Mouse (Mus musculus) intestine, embryonic 15.5 days (tissue): Measurements from ENCODE around the gene Tfrc. TPM values are rescaled to one million over a fixed set of nuclear protein-coding genes. Genes with fewer than 3 reads are reported as not detected.
A peak's percentile ranks its signal among the peaks of the same experiment; 100 is the strongest.

Experiments used
- ATAC-seq: fragments of 200-750 bp; cut with Nextera tagmentation; 2 replicates; pipeline ENCODE4 v1.8.0; 2017; ENCODE audit warnings: moderate TSS enrichment, moderate library complexity
- H3K27ac ChIP-seq: fragments of 300-500 bp; sonication (generic); 2 replicates; pipeline ENCODE4 v1.5.1; 2015; ENCODE audit warnings: mild to moderate bottlenecking, inconsistent platforms
- H3K27me3 ChIP-seq: fragments of 300-500 bp; sonication (generic); replicated peaks from 2 replicates; pipeline ENCODE4 v1.6.1; 2015; ENCODE audit warnings: inconsistent platforms
- H3K36me3 ChIP-seq: fragments of 300-500 bp; sonication (generic); 2 replicates; pipeline ENCODE4 v1.6.1; 2015; ENCODE audit warnings: inconsistent platforms
- H3K4me1 ChIP-seq: fragments of 300-500 bp; sonication (generic); replicated peaks from 2 replicates; pipeline ENCODE4 v1.6.1; 2015; ENCODE audit warnings: inconsistent platforms
- H3K4me2 ChIP-seq: fragments of 300-500 bp; sonication (generic); replicated peaks from 2 replicates; pipeline ENCODE4 v1.6.1; 2015; ENCODE audit warnings: mild to moderate bottlenecking, inconsistent platforms
- H3K4me3 ChIP-seq: fragments of 300-500 bp; sonication (generic); replicated peaks from 2 replicates; pipeline ENCODE4 v1.5.1; 2015; ENCODE audit warnings: inconsistent platforms
- H3K9ac ChIP-seq: fragments of 300-500 bp; sonication (generic); 2 replicates; pipeline ENCODE4 v1.6.1; 2015; ENCODE audit warnings: inconsistent platforms
- H3K9me3 ChIP-seq: fragments of 300-500 bp; sonication (generic); 2 replicates; pipeline ENCODE4 v1.6.1; 2016; ENCODE audit warnings: inconsistent platforms
- WGBS: fragments of 180-500 bp; shearing (Covaris S2); methylation state at CpG from one replicate; pipeline ENCODE4 v1.1.7; 2015; 5-methylcytosine and 5-hydroxymethylcytosine counted together
- polyA plus RNA-seq: library from polyadenylated mRNA; unstranded; fragments of >200 nt; fragmentation: Nextera tagmentation; extraction: Ambion mirVana; gene quantifications from 2 replicates; pipeline ENCODE4 v1.2.1, GENCODE M21; 2015

The Tfrc gene
- polyA plus RNA-seq, 1 experiment from 2014 or later, result 103 TPM

DNA sequence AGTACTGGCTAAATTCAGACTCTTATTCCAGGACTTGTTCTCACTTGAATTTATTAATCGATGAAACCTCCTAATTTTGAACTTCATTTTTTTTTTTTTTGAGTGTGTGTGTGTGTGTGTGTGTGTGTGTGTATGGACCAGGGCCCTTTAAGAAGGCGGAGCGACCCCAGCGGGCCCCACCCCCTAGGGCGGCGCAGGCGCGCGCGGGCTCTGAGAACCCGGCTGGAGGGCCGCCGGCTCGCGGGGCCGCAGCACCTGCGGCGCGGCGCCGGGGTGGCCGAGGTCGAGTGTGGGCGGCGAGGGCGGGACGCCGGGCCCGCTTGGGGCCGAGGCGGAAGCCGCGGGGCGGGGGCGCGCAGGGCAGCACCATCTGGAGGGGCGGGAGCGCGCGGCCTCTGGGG, 34.9 kb downstream of the Tfrc start, which contains the start of gene Tnk2:
TSS of gene Tnk2 (plus strand) at position 214 of the 401 bp plus-strand sequence.
- peak within 1 kb of the TSS; percentile 86 for H3K9ac ChIP-seq
- H3K9me3 ChIP-seq, result no peaks in the 10 kb centered on the region
- under 1% methylated on average over 31 of the region's 40 CpGs for WGBS
- H3K36me3 ChIP-seq, result no peaks in the 10 kb centered on the region
- H3K4me3 ChIP-seq, result peak within 1 kb of the TSS; percentile 93
- peaks cover 22% of the 10 kb centered on the region for H3K4me1 ChIP-seq
- peak; percentile 93 for ATAC-seq
- H3K27ac ChIP-seq, result peak within 1 kb of the TSS; percentile 82
- H3K4me2 ChIP-seq, result peak within 1 kb of the TSS; percentile 94
- H3K27me3 ChIP-seq, result no peaks in the 10 kb centered on the region

- Histone ChIP-seq H3K4me3 (peak overlapping the region; percentile 93), H3K9me3 (no peaks in the 10 kb centered on the region), H3K4me1 (peaks cover 22% of the 10 kb centered on the region), H3K36me3 (no peaks in the 10 kb centered on the region), H3K27ac (peak overlapping the region; percentile 82), H3K4me2 (peak overlapping the region; percentile 94), H3K9ac (peak overlapping the region; percentile 86), H3K27me3 (no peaks in the 10 kb centered on the region)
- ATAC-seq, result peak; percentile 75
- WGBS, result 0% methylated on average over 51 of the region's 82 CpGs
Observed at GRCm38 (mm10) chr16:32644069-32644800, 35.5 kb downstream of the Tfrc start.

GRCm38 (mm10) chr16:32644801-32645170, 36.1 kb downstream of the Tfrc start:
- Histone ChIP-seq H3K27me3 (no peaks in the 10 kb centered on the region), H3K4me2 (peak overlapping the region; percentile 94), H3K9ac (peak overlapping the region; percentile 86), H3K9me3 (no peaks in the 10 kb centered on the region), H3K4me3 (peak overlapping the region; percentile 93), H3K4me1 (peaks cover 22% of the 10 kb centered on the region), H3K27ac (peak overlapping the region; percentile 82), H3K36me3 (no peaks in the 10 kb centered on the region)
- WGBS, result 12% methylated on average over 12 of the region's 12 CpGs
- ATAC-seq, result 0 out of 2 replicates have a peak, but pooled peaks have one; percentile 4

DNA sequence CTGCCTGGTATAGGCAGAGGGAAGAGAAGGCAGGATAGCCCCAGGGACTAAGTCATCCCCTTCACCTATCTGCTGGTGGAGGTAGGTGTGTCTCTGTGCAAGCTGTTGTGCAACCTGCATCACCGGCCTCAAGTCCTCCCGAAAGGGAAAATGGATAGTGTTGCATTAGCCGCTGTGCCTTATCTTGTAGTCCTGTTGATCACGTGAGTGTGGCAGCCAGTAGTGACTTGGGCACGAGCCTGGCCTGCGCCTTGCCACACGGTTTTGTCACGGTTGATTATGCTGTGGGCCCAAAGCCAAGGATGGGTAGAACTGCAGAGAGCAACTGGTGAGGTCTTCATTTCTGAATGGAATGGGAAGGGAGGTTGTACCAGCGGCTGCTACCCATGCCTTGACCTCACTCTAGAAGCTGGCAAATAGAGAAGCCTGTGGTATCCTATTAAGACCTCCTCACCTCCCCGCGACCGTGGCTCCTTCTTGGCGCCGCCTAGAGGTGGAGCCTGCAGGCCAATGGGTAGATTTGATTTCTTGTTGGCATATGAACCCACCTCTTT, 36.7 kb downstream of the Tfrc start:
- Histone ChIP-seq H3K9me3 (no peaks in the 10 kb centered on the region), H3K4me2 (peak overlapping the region; percentile 94), H3K27ac (no peak overlapping the region), H3K9ac (no peak overlapping the region), H3K4me1 (peaks cover 22% of the 10 kb centered on the region), H3K27me3 (no peaks in the 10 kb centered on the region), H3K36me3 (no peaks in the 10 kb centered on the region), H3K4me3 (peak overlapping the region; percentile 93)
- WGBS, result 19% methylated on average over 14 of the region's 14 CpGs
- ATAC-seq, result peak; percentile 63

DNA sequence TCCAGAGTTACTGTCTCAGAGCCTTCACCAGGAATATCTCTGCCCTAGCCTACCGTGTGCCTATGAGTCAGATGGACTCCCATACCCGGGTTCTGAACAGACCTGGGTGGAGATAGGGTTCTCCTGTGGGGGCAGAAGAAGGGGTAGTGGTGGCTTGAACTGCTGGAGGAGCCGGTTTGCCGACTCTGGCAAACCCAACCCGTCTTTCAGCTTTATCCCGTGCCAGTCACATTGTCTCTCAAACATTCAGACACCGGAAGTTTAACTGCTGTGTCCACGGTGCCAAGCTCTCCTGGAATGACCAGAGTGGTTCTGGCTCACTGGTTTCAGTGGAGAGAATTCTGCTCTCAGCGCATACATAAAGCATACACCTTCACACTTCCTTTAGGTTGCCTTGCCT, 37.3 kb downstream of the Tfrc start:
- H3K27ac ChIP-seq, result no peak overlapping the region

GRCm38 (mm10) chr16:32647712-32648111, 39.0 kb downstream of the Tfrc start:
- H3K9me3 ChIP-seq, result no peaks in the 10 kb centered on the region
- H3K4me1 ChIP-seq, result peaks cover 22% of the 10 kb centered on the region
- no peak overlapping the region for H3K4me2 ChIP-seq
- no peak overlapping the region for H3K27ac ChIP-seq
- ATAC-seq, result no peak
- no peak overlapping the region for H3K9ac ChIP-seq
- no peaks in the 10 kb centered on the region for H3K36me3 ChIP-seq
- H3K27me3 ChIP-seq, result no peaks in the 10 kb centered on the region
- no peak overlapping the region for H3K4me3 ChIP-seq

More for the DNA sequence above, 37.3 kb downstream of the Tfrc start:
- Histone ChIP-seq H3K27me3 (no peaks in the 10 kb centered on the region), H3K4me1 (peaks cover 22% of the 10 kb centered on the region), H3K9me3 (no peaks in the 10 kb centered on the region), H3K4me2 (peak overlapping the region; percentile 94), H3K4me3 (peak overlapping the region; percentile 93; the same call in 1 of the 2 replicates), H3K9ac (peak overlapping the region; percentile 26), H3K36me3 (no peaks in the 10 kb centered on the region)
- 77% methylated on average over 9 of the region's 9 CpGs for WGBS
- no peak for ATAC-seq

DNA sequence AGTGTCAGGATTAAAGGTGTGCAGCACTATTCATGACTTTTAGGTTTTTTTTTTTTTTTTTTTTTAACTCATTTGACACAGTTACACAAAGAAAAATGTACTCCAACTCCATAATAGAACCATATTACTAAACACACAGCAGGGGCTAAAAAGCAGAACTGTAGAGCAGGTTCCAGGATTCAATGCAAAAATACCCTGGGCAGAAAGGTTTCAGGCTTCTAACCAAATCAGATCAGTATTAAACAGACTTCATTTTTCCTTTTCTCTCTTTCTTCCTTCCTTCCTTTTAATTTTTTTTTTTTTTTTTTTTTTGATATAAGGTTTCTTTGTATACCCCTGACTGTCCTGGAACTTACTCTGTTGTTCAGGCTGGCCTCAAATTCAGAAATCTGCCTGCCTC, 41.7 kb downstream of the Tfrc start:
- no peak for ATAC-seq
- Histone ChIP-seq H3K27ac (peak overlapping the region; percentile 13; the same call in 1 of the 2 replicates), H3K9ac (no peak overlapping the region)

DNA sequence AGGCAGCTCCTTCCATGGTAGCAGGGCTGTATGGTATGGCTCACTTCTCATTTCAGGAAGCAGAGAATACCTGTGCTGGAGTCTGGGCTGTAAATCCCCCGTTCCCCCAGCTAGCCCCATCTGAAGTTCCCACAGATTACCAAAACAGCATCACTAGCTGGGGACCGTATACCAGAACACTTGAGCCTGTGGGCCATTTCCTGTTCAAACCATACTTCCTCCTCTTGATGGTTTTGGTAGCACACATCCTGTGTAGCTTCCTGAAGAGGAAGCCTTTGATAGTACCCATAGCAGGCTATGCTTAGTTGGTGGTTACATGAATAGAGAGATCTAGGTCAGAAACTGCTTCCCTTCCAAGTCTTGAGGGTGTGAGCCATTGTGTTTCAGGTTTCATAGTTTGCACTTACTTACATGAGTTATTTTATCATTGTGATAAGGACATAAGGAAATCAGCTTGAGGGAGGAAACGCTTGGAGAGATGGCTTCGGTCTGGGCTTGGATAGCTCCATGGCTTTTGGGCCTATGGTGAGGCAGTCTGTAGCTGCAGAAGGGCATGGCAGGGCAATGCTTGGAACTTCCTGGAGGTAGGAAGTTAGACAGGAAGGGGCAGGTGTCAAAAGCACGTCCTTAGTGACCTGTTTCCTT, 42.4 kb downstream of the Tfrc start:
- Histone ChIP-seq H3K36me3 (no peaks in the 10 kb centered on the region), H3K27me3 (no peaks in the 10 kb centered on the region), H3K4me3 (no peak overlapping the region), H3K9me3 (no peaks in the 10 kb centered on the region), H3K4me1 (peaks cover 6% of the 10 kb centered on the region), H3K27ac (peak overlapping the region; percentile 13; the same call in 1 of the 2 replicates), H3K4me2 (no peak overlapping the region), H3K9ac (no peak overlapping the region)
- ATAC-seq, result no peak
- 75% methylated on average over 5 of the region's 5 CpGs for WGBS

More for the DNA sequence above, 41.7 kb downstream of the Tfrc start:
- Histone ChIP-seq H3K4me3 (no peak overlapping the region), H3K27me3 (no peaks in the 10 kb centered on the region), H3K9me3 (no peaks in the 10 kb centered on the region), H3K4me2 (no peak overlapping the region), H3K4me1 (peaks cover 10% of the 10 kb centered on the region), H3K36me3 (no peaks in the 10 kb centered on the region)

- no peak for ATAC-seq
- 72% methylated on average over 6 of the region's 6 CpGs for WGBS
- no peak overlapping the region for H3K27ac ChIP-seq
Observed at GRCm38 (mm10) chr16:32654071-32654733, 45.5 kb downstream of the Tfrc start.

GRCm38 (mm10) chr16:32655534-32655933, 46.8 kb downstream of the Tfrc start:
- H3K27ac ChIP-seq, result no peak overlapping the region
- peaks cover 29% of the 10 kb centered on the region for H3K4me1 ChIP-seq
- H3K9ac ChIP-seq, result no peak overlapping the region
- H3K9me3 ChIP-seq, result no peaks in the 10 kb centered on the region
- H3K4me3 ChIP-seq, result no peak overlapping the region
- no peak for ATAC-seq
- no peaks in the 10 kb centered on the region for H3K36me3 ChIP-seq
- WGBS, result 86% methylated on average over 4 of the region's 4 CpGs
- H3K4me2 ChIP-seq, result no peak overlapping the region
- no peaks in the 10 kb centered on the region for H3K27me3 ChIP-seq

More at GRCm38 (mm10) chr16:32654071-32654733, 45.5 kb downstream of the Tfrc start:
- no peaks in the 10 kb centered on the region for H3K36me3 ChIP-seq
- H3K9ac ChIP-seq, result no peak overlapping the region
- peaks cover 17% of the 10 kb centered on the region for H3K4me1 ChIP-seq
- no peak overlapping the region for H3K4me2 ChIP-seq
- no peak overlapping the region for H3K4me3 ChIP-seq
- H3K27me3 ChIP-seq, result no peaks in the 10 kb centered on the region
- no peaks in the 10 kb centered on the region for H3K9me3 ChIP-seq

GRCm38 (mm10) chr16:32656321-32656720, 47.6 kb downstream of the Tfrc start:
- Histone ChIP-seq H3K9me3 (no peaks in the 10 kb centered on the region), H3K27ac (no peak overlapping the region), H3K4me3 (no peak overlapping the region), H3K27me3 (no peaks in the 10 kb centered on the region), H3K4me2 (no peak overlapping the region), H3K9ac (no peak overlapping the region), H3K4me1 (peaks cover 37% of the 10 kb centered on the region), H3K36me3 (no peaks in the 10 kb centered on the region)
- no peak for ATAC-seq
- WGBS, result 66% methylated on average over 8 of the region's 8 CpGs

GRCm38 (mm10) chr16:32656794-32657193, 48.1 kb downstream of the Tfrc start:
- peaks cover 42% of the 10 kb centered on the region for H3K4me1 ChIP-seq
- no peak overlapping the region for H3K9ac ChIP-seq
- H3K27me3 ChIP-seq, result no peaks in the 10 kb centered on the region
- H3K4me3 ChIP-seq, result no peak overlapping the region
- ATAC-seq, result no peak
- 61% methylated on average over 8 of the region's 8 CpGs for WGBS
- H3K36me3 ChIP-seq, result no peaks in the 10 kb centered on the region
- no peak overlapping the region for H3K27ac ChIP-seq
- no peaks in the 10 kb centered on the region for H3K9me3 ChIP-seq
- H3K4me2 ChIP-seq, result no peak overlapping the region
